Mouse (Mus musculus): ENCODE results near the gene Rptor. TPM values are rescaled to one million over a fixed set of nuclear protein-coding genes. Genes with fewer than 3 reads are reported as not detected.

The Rptor gene
- total and polyA plus RNA-seq, 2 experiments from 2014 or later: 8.5 to 64.8 TPM

- H3K4me2 ChIP-seq (ENCODE audit: low read depth, low read length, poor library complexity, severe bottlenecking): no peak overlapping the region
- H3K27ac ChIP-seq (ENCODE audit: low read depth, low read length): no peak overlapping the region
- no peak overlapping the region for H3K4me3 ChIP-seq (ENCODE audit: low read depth, low read length)
- no peak for DNase-seq (ENCODE audit: low spot score)
- no peak for TF ChIP-seq CTCF (IDR thresholded peaks at IDR 0.05)
- no peaks in the 10 kb centered on the region for H3K27me3 ChIP-seq (ENCODE audit: insufficient read depth, low read length)
- H3K36me3 ChIP-seq (ENCODE audit: insufficient read depth, low read length): no peaks in the 10 kb centered on the region
- H3K9ac ChIP-seq (replicated peaks; ENCODE audit: low read length, poor library complexity, severe bottlenecking): no peak overlapping the region
- H3K9me3 ChIP-seq (ENCODE audit: low read length): no peaks in the 10 kb centered on the region
- H3K4me1 ChIP-seq (ENCODE audit: insufficient read depth, low read length): no peaks in the 10 kb centered on the region
- no peak for ATAC-seq (ENCODE audit: low FRiP score)
- 40% methylated on average over 3 of the region's 3 CpGs for WGBS
Observed at GRCm38 (mm10) chr11:119593966-119594365, 8.7 kb upstream of the Rptor start.

DNA sequence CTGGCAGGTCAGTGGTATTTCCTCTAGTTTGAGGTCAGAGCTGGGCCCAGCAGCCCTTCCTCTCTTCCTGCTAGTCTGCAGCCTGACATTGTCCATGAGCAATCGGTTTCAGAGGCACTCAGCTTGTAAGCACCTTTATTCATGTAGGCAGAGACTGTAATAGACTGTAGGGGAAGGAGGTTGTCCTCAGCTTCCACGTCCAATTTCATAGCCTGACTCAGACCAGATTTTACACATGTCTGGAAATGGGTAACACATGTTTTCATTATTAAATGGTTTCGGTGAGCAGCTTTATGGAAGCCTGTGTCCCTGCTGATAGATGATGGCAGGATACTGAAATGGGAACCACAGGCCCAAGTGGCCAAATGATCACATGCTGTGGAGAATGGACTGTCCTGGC, 3.8 kb upstream of the Rptor start:
- Histone ChIP-seq H3K9me3 (ENCODE audit: low read length) (no peaks in the 10 kb centered on the region), H3K4me3 (ENCODE audit: low read depth, low read length) (no peak overlapping the region), H3K27me3 (ENCODE audit: insufficient read depth, low read length) (no peaks in the 10 kb centered on the region), H3K9ac (replicated peaks; ENCODE audit: low read length, poor library complexity, severe bottlenecking) (no peak overlapping the region), H3K4me2 (ENCODE audit: low read depth, low read length, poor library complexity, severe bottlenecking) (no peak overlapping the region), H3K27ac (ENCODE audit: low read depth, low read length) (no peak overlapping the region), H3K36me3 (ENCODE audit: insufficient read depth, low read length) (no peaks in the 10 kb centered on the region), H3K4me1 (ENCODE audit: insufficient read depth, low read length) (no peaks in the 10 kb centered on the region)
- no peak for TF ChIP-seq CTCF (IDR thresholded peaks at IDR 0.05)
- DNase-seq (ENCODE audit: low spot score) (no peak), ATAC-seq (ENCODE audit: low FRiP score) (no peak)
- WGBS: 62% methylated on average over 3 of the region's 3 CpGs

DNA sequence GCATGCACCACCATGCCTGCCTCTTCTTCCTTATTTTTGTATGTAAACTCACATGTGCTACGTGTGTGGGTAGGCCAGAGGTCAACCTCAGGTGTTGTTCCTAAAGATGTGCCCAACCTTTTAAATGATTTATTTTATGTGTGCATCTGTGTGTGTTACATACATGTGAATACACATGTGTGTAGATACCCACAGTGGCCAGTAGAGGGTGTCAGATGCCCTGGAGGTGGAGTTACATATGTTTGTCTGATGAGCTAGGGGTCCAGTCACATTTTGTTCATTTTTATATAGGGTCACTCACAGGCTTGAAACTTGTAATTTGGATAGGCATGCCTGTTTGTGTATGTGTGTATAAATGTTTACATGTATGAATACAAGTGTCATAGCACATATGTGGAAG, 2.4 kb upstream of the Rptor start:
- Histone ChIP-seq H3K27me3 (ENCODE audit: insufficient read depth, low read length) (no peaks in the 10 kb centered on the region), H3K4me2 (ENCODE audit: low read depth, low read length, poor library complexity, severe bottlenecking) (no peak overlapping the region), H3K9ac (replicated peaks; ENCODE audit: low read length, poor library complexity, severe bottlenecking) (no peak overlapping the region), H3K4me1 (ENCODE audit: insufficient read depth, low read length) (peaks cover 7% of the 10 kb centered on the region; the same call in 1 of the 2 replicates), H3K27ac (ENCODE audit: low read depth, low read length) (no peak overlapping the region), H3K36me3 (ENCODE audit: insufficient read depth, low read length) (no peaks in the 10 kb centered on the region), H3K9me3 (ENCODE audit: low read length) (no peaks in the 10 kb centered on the region), H3K4me3 (ENCODE audit: low read depth, low read length) (no peak overlapping the region)
- ATAC-seq (ENCODE audit: low FRiP score): no peak
- WGBS: 84% methylated on average over 1 of the region's 1 CpGs
- no peak for DNase-seq (ENCODE audit: low spot score)
- TF ChIP-seq CTCF (IDR thresholded peaks at IDR 0.05): peak; percentile 40

DNA sequence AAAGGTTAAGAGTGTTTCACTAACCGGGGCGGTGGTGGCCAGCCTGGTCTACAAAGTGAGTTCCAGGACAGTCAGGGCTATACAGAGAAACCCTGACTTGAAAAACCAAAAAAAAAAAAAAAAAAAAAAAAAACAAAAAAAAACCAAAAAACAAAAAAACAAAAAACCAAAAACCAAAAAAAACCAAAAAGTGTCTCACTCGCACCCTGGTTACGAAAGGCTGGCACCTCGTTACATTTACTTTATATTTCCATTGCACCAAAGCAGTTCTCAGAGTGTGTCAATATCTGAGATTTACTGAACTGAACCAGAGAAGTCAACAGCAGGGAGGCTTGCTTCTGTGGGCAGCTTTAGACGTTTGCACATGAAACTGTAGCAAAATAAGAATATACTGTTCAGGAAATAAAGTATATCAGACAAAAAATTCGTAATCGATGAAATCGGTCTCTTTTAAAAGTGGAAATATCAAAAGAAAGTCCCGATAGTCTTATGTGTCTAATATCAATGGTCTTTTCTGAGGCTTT, 466 bp upstream of the Rptor start:
- no peaks in the 10 kb centered on the region for H3K36me3 ChIP-seq (ENCODE audit: insufficient read depth, low read length)
- peak overlapping the region; percentile 95 for H3K4me2 ChIP-seq (ENCODE audit: low read depth, low read length, poor library complexity, severe bottlenecking)
- H3K9me3 ChIP-seq (ENCODE audit: low read length): no peaks in the 10 kb centered on the region
- TF ChIP-seq CTCF (IDR thresholded peaks at IDR 0.05): no peak
- peak overlapping the region; percentile 44 for H3K9ac ChIP-seq (replicated peaks; ENCODE audit: low read length, poor library complexity, severe bottlenecking)
- no peaks in the 10 kb centered on the region for H3K27me3 ChIP-seq (ENCODE audit: insufficient read depth, low read length)
- H3K4me1 ChIP-seq (ENCODE audit: insufficient read depth, low read length): peaks cover 7% of the 10 kb centered on the region; the same call in 1 of the 2 replicates
- H3K4me3 ChIP-seq (ENCODE audit: low read depth, low read length): peak overlapping the region; percentile 99
- DNase-seq (ENCODE audit: low spot score) (peak; percentile 19), ATAC-seq (ENCODE audit: low FRiP score) (no peak)
- H3K27ac ChIP-seq (ENCODE audit: low read depth, low read length): peak overlapping the region; percentile 63
- 29% methylated on average over 10 of the region's 10 CpGs for WGBS

- H3K9ac ChIP-seq (replicated peaks; ENCODE audit: low read length, poor library complexity, severe bottlenecking): peak overlapping the region; percentile 90
- H3K27me3 ChIP-seq (ENCODE audit: insufficient read depth, low read length): no peaks in the 10 kb centered on the region
- H3K9me3 ChIP-seq (ENCODE audit: low read length): no peaks in the 10 kb centered on the region
- ATAC-seq (ENCODE audit: low FRiP score) (no peak), DNase-seq (ENCODE audit: low spot score) (peak; percentile 14)
- H3K36me3 ChIP-seq (ENCODE audit: insufficient read depth, low read length): no peaks in the 10 kb centered on the region
- TF ChIP-seq CTCF (IDR thresholded peaks at IDR 0.05): no peak
- H3K27ac ChIP-seq (ENCODE audit: low read depth, low read length): peak overlapping the region; percentile 84
- peaks cover 7% of the 10 kb centered on the region; the same call in 1 of the 2 replicates for H3K4me1 ChIP-seq (ENCODE audit: insufficient read depth, low read length)
- peak overlapping the region; percentile 95 for H3K4me2 ChIP-seq (ENCODE audit: low read depth, low read length, poor library complexity, severe bottlenecking)
- H3K4me3 ChIP-seq (ENCODE audit: low read depth, low read length): peak overlapping the region; percentile 99
- under 1% methylated on average over 22 of the region's 30 CpGs for WGBS
Observed at GRCm38 (mm10) chr11:119603527-119603905, 811 bp downstream of the Rptor start.

- WGBS: 91% methylated on average over 5 of the region's 5 CpGs
- no peak for ATAC-seq (ENCODE audit: low FRiP score)
- no peaks in the 10 kb centered on the region for H3K9me3 ChIP-seq (ENCODE audit: low read length)
- H3K4me1 ChIP-seq (ENCODE audit: insufficient read depth, low read length): peaks cover 7% of the 10 kb centered on the region; the same call in 1 of the 2 replicates
- no peak for TF ChIP-seq CTCF (IDR thresholded peaks at IDR 0.05)
- H3K36me3 ChIP-seq (ENCODE audit: insufficient read depth, low read length): no peaks in the 10 kb centered on the region
- DNase-seq (ENCODE audit: low spot score): no peak
- H3K9ac ChIP-seq (replicated peaks; ENCODE audit: low read length, poor library complexity, severe bottlenecking): no peak overlapping the region
- H3K27ac ChIP-seq (ENCODE audit: low read depth, low read length): no peak overlapping the region
- no peak overlapping the region for H3K4me2 ChIP-seq (ENCODE audit: low read depth, low read length, poor library complexity, severe bottlenecking)
- no peak overlapping the region for H3K4me3 ChIP-seq (ENCODE audit: low read depth, low read length)
- H3K27me3 ChIP-seq (ENCODE audit: insufficient read depth, low read length): no peaks in the 10 kb centered on the region
Observed at GRCm38 (mm10) chr11:119607464-119607863, 4.8 kb downstream of the Rptor start.

All from midbrain, postnatal 0 days (tissue).